Mouse (Mus musculus) liver, postnatal 0 days (tissue): ENCODE measurements around the gene Cct5. TPM values are rescaled to one million over a fixed set of nuclear protein-coding genes. Genes with fewer than 3 reads are reported as not detected.

Experiments
- ATAC-seq: fragments of 200-750 bp; cut with Nextera tagmentation; 2 replicates; pipeline ENCODE4 v1.8.0; 2017; ENCODE audit warnings: mild to moderate bottlenecking, moderate library complexity
- DNase-seq: peaks from one replicate; pipeline ENCODE4 v3.0.0-alpha.2; 2016
- H3K27ac ChIP-seq: fragments of 300-500 bp; sonication (generic); 2 replicates; pipeline ENCODE4 v1.5.1; 2014; ENCODE audit warnings: antibody characterized with exemption, moderate library complexity, mild to moderate bottlenecking, low read depth
- H3K27me3 ChIP-seq: fragments of 300-500 bp; sonication (generic); 2 replicates; pipeline ENCODE4 v1.6.1; 2014; ENCODE audit warnings: low read length, control low read depth, mixed read lengths; ENCODE audit not compliant: insufficient read depth
- H3K36me3 ChIP-seq: fragments of 300-500 bp; sonication (generic); replicated peaks from 2 replicates; pipeline ENCODE4 v1.6.1; 2014; ENCODE audit warnings: mild to moderate bottlenecking, control low read depth, low read length, moderate library complexity, mixed read lengths; ENCODE audit not compliant: insufficient read depth
- H3K4me1 ChIP-seq: fragments of 300-500 bp; sonication (generic); 2 replicates; pipeline ENCODE4 v1.6.1; 2014; ENCODE audit warnings: antibody characterized with exemption, mild to moderate bottlenecking, control low read depth; ENCODE audit not compliant: insufficient read depth
- H3K4me2 ChIP-seq: fragments of 300-500 bp; sonication (generic); 2 replicates; pipeline ENCODE4 v1.6.1; 2014; ENCODE audit warnings: low read depth, mild to moderate bottlenecking, low read length, moderate library complexity, mixed read lengths
- H3K4me3 ChIP-seq: fragments of 300-500 bp; sonication (generic); 2 replicates; pipeline ENCODE4 v1.5.1; 2014; ENCODE audit warnings: low read depth, low read length
- H3K9ac ChIP-seq: fragments of 300-500 bp; sonication (generic); replicated peaks from 2 replicates; pipeline ENCODE4 v1.6.1; 2014; ENCODE audit warnings: mild to moderate bottlenecking, moderate library complexity
- H3K9me3 ChIP-seq: fragments of 300-500 bp; sonication (generic); 2 replicates; pipeline ENCODE4 v1.6.1; 2016; ENCODE audit warnings: mild to moderate bottlenecking, control low read depth, low read length, mixed read lengths
- CTCF ChIP-seq: sonication (generic); IDR thresholded peaks from 2 replicates; pipeline ENCODE4 v1.5.1; 2016; ENCODE audit warnings: antibody characterized with exemption, low read depth
- EP300 ChIP-seq: IDR thresholded peaks from 2 replicates; pipeline ENCODE4 v1.6.1; 2016; ENCODE audit warnings: antibody characterized with exemption, low read depth, mild to moderate bottlenecking
- WGBS: fragments of 180-500 bp; shearing (Covaris S2); extraction: QIAGEN DNeasy Blood & Tissue Kit; methylation state at CpG from one replicate; pipeline ENCODE4 v1.1.7; 2014; ENCODE audit not compliant: insufficient replicate concordance; 5-methylcytosine and 5-hydroxymethylcytosine counted together
- polyA plus RNA-seq: library from polyadenylated mRNA; unstranded; fragments of >200 nt; fragmentation: Nextera tagmentation; extraction: Ambion mirVana; gene quantifications from 2 replicates; pipeline ENCODE4 v1.2.1, GENCODE M21; 2015

Gene Cct5
- polyA plus RNA-seq, 1 experiment from 2014 or later, result 168 TPM

- 69% methylated on average over 4 of the region's 4 CpGs for WGBS
- Histone ChIP-seq H3K4me1 (peaks cover 11% of the 10 kb centered on the region), H3K36me3 (no peaks in the 10 kb centered on the region), H3K9me3 (no peaks in the 10 kb centered on the region), H3K27me3 (no peaks in the 10 kb centered on the region), H3K4me2 (no peak overlapping the region), H3K27ac (no peak overlapping the region), H3K9ac (no peak overlapping the region), H3K4me3 (no peak overlapping the region)
- DNase-seq (no peak), ATAC-seq (no peak)
- TF ChIP-seq CTCF, result no peak
- TF ChIP-seq EP300, result no peak
Observed at GRCm38 (mm10) chr15:31550381-31550780, 51.2 kb downstream of the Cct5 start.

DNA sequence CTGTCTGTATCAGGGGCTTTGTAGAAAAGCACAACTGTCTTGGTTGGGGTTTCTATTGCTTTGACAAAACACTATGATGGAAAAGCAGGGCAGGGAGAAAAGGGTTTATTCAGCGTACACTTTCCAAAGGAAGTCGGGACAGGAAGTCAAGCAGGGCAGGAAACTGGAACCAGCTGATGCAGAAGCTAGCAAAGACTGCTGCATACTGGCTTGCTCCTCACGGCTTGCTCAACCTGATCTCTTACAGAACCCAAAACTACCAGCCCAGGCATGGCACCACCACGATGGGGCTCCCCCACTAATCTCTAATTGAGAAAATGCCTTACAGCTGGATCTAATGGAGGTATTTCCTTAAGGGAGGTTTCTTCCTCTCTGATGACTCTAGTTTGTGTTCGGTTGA lies 54.2 kb downstream of the Cct5 start:
- H3K27ac ChIP-seq, result no peak overlapping the region
- H3K9ac ChIP-seq, result no peak overlapping the region
- TF ChIP-seq CTCF, result no peak
- TF ChIP-seq EP300, result no peak

GRCm38 (mm10) chr15:31546291-31546690 lies 55.3 kb downstream of the Cct5 start:
- 87% methylated on average over 6 of the region's 6 CpGs for WGBS
- no peaks in the 10 kb centered on the region for H3K36me3 ChIP-seq
- ATAC-seq (no peak), DNase-seq (no peak)
- peaks cover 37% of the 10 kb centered on the region for H3K4me1 ChIP-seq
- no peak overlapping the region for H3K9ac ChIP-seq
- H3K4me3 ChIP-seq, result no peak overlapping the region
- H3K27me3 ChIP-seq, result no peaks in the 10 kb centered on the region
- no peak overlapping the region for H3K27ac ChIP-seq
- H3K9me3 ChIP-seq, result no peaks in the 10 kb centered on the region
- no peak for TF ChIP-seq EP300
- no peak for TF ChIP-seq CTCF
- H3K4me2 ChIP-seq, result no peak overlapping the region

More for the DNA sequence above, 54.2 kb downstream of the Cct5 start:
- no peak for ATAC-seq
- 53% methylated on average over 5 of the region's 5 CpGs for WGBS
- DNase-seq, result no peak
- Histone ChIP-seq H3K9me3 (no peaks in the 10 kb centered on the region), H3K4me3 (no peak overlapping the region), H3K4me2 (no peak overlapping the region), H3K36me3 (no peaks in the 10 kb centered on the region), H3K27me3 (no peaks in the 10 kb centered on the region), H3K4me1 (peaks cover 26% of the 10 kb centered on the region)

DNA sequence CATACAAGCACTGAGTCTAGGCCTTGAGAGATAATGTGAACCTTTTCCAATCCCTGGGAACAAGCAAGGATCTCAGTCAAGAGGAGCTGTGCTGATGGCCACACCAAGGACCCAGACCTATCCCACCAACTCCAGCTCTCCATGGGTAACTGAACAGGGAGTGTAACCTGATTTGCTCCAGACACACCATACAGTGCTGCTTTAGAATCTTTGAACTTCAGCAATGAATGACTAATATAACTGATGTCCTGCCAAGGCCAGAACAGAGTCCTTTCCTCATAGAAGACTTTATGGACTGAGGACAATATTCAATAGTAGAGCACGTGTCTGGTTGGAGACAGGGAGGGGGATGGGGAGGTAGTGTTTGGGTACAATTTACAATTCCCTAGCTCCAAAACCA lies 56.5 kb downstream of the Cct5 start:
- TF ChIP-seq CTCF (no peak), EP300 (peak; percentile 18; the same call in 1 of the 2 replicates)
- DNase-seq, result no peak
- peak; percentile 78 for ATAC-seq
- H3K27ac ChIP-seq, result peak overlapping the region; percentile 60
- no peak overlapping the region for H3K4me3 ChIP-seq
- no peaks in the 10 kb centered on the region for H3K36me3 ChIP-seq
- peaks cover 49% of the 10 kb centered on the region for H3K4me1 ChIP-seq
- H3K9me3 ChIP-seq, result no peaks in the 10 kb centered on the region
- no peaks in the 10 kb centered on the region for H3K27me3 ChIP-seq
- 41% methylated on average over 1 of the region's 1 CpGs for WGBS
- no peak overlapping the region for H3K9ac ChIP-seq
- H3K4me2 ChIP-seq, result peak overlapping the region; percentile 4; the same call in 1 of the 2 replicates

DNA sequence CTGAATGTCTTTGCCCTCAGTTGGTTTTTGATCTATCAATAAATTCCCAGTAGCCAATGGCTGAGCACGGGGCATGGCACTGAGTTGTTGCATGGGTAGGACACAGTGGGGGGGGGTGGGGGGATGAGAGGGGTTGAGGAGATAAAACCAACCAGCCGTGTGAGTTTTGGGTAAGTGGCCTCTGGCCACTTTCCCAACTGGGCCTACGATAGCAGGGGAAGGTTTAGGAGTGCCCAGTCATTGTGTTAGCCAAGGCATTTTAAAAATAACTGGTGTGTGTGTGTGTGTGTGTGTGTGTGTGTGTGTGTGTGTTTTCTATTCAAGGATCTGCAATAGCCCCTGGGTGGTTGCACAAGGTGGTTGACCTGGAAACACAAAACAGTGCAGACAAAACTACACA lies 58.4 kb downstream of the Cct5 start:
- Histone ChIP-seq H3K9me3 (no peaks in the 10 kb centered on the region), H3K4me3 (no peak overlapping the region), H3K27me3 (no peaks in the 10 kb centered on the region), H3K27ac (0 out of 2 replicates have a peak overlapping the region, but pooled peaks have one; percentile 71), H3K4me2 (no peak overlapping the region), H3K36me3 (no peaks in the 10 kb centered on the region), H3K4me1 (peaks cover 53% of the 10 kb centered on the region), H3K9ac (no peak overlapping the region)
- ATAC-seq (peak; percentile 16; the same call in 1 of the 2 replicates), DNase-seq (no peak)
- 9% methylated on average over 3 of the region's 3 CpGs for WGBS
- TF ChIP-seq EP300 (no peak), CTCF (no peak)

DNA sequence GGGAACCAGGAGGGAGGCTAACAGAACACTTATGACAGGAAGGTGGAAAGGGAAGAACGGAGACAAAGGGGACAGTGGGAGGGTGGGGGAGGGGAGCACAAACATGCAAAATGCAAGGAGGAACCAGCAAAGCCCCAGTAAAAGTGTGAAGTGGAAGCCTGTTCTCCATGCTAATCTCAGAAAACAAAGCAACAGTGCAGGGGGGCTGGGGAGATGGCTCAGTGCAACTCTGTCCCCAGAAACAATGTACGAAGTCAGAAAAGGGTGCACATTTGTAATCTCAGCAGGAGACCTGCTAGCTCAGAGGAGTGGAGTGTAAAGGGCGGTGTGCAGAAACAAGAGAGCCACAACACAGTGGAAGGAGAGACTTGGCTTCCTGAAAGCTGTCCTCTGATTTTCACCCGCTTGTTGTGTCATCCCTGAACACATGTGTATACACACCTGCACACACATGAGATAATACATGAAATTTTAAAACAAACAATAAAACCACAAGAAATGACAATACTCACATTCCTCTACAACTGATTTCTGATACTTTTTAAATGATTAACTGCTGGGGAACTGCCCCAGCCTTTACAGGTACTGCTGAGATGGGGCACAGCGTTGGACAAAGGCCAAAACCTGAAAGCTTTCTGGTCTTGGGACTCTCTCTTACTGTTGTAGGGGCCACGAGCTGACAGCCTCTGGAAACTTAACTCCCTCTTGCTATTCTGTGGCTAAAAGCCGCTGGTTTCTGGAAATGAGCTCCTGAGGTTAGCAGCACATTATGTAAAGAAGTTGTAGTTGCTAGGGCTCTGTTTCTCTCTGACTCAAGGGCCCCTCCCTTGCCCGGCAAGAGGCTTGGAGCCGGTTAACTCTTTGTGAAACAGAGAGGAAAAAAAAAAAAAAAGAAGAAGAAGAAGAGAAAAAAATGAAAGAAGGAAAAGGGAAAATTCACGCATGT lies 59.3 kb downstream of the Cct5 start:
- Histone ChIP-seq H3K9me3 (no peaks in the 10 kb centered on the region), H3K4me2 (peak overlapping the region; percentile 48), H3K27ac (peak overlapping the region; percentile 71), H3K9ac (no peak overlapping the region), H3K27me3 (no peaks in the 10 kb centered on the region), H3K4me1 (peaks cover 52% of the 10 kb centered on the region), H3K36me3 (no peaks in the 10 kb centered on the region), H3K4me3 (no peak overlapping the region)
- ATAC-seq (no peak), DNase-seq (no peak)
- 12% methylated on average over 10 of the region's 10 CpGs for WGBS
- TF ChIP-seq CTCF, result no peak

Other genes with a start within 250 kb of the Cct5 start
- 1.8 and 1.9 TPM in 2 replicates for gene Ankrd33b, start 234.1 kb downstream of the Cct5 start, polyA plus RNA-seq
- 7.9 and 9.8 TPM in 2 replicates for gene Ropn1l, start 148.1 kb downstream of the Cct5 start, polyA plus RNA-seq
- gene March6, start 70.8 kb downstream of the Cct5 start, polyA plus RNA-seq, result 14.8 and 17.3 TPM in 2 replicates
- 112 and 113 TPM in 2 replicates for gene Cmbl, start 36.4 kb downstream of the Cct5 start, polyA plus RNA-seq
- gene Fam173b, start within 50 bp of the Cct5 start, polyA plus RNA-seq, result 9.3 and 12.1 TPM in 2 replicates